Mouse (Mus musculus) heart, postnatal 0 days (tissue): ENCODE measurements around the gene Stkld1. TPM values are rescaled to one million over a fixed set of nuclear protein-coding genes. Genes with fewer than 3 reads are reported as not detected.

Source experiments
- ATAC-seq: fragments of 200-750 bp; cut with Nextera tagmentation; 2 replicates; pipeline ENCODE4 v1.8.0; 2017; ENCODE audit warnings: low read depth, moderate number of reproducible peaks, moderate library complexity; ENCODE audit not compliant: insufficient read depth
- DNase-seq: peaks from one replicate; pipeline ENCODE4 v3.0.0-alpha.2; 2016; ENCODE audit warnings: low spot score
- H3K27ac ChIP-seq: fragments of 300-500 bp; sonication (generic); 2 replicates; pipeline ENCODE4 v1.5.1; 2014; ENCODE audit warnings: low read depth, mild to moderate bottlenecking
- H3K27me3 ChIP-seq: fragments of 300-500 bp; sonication (generic); 2 replicates; pipeline ENCODE4 v1.6.1; 2014; ENCODE audit warnings: low read length, mixed read lengths; ENCODE audit not compliant: control insufficient read depth, insufficient read depth
- H3K36me3 ChIP-seq: fragments of 300-500 bp; sonication (generic); replicated peaks from 2 replicates; pipeline ENCODE4 v1.6.1; 2014; ENCODE audit warnings: low read length, mixed read lengths; ENCODE audit not compliant: control insufficient read depth, insufficient read depth
- H3K4me1 ChIP-seq: fragments of 300-500 bp; sonication (generic); 2 replicates; pipeline ENCODE4 v1.6.1; 2014; ENCODE audit warnings: antibody characterized with exemption; ENCODE audit not compliant: control insufficient read depth, insufficient read depth
- H3K4me2 ChIP-seq: fragments of 300-500 bp; sonication (generic); 2 replicates; pipeline ENCODE4 v1.6.1; 2014; ENCODE audit warnings: low read depth, mild to moderate bottlenecking, low read length, moderate library complexity
- H3K4me3 ChIP-seq: fragments of 300-500 bp; sonication (generic); 2 replicates; pipeline ENCODE4 v1.5.1; 2014; ENCODE audit warnings: low read depth, low read length
- H3K9ac ChIP-seq: fragments of 300-500 bp; sonication (generic); replicated peaks from 2 replicates; pipeline ENCODE4 v1.6.1; 2014; ENCODE audit warnings: low read depth, low read length, mixed read lengths
- H3K9me3 ChIP-seq: fragments of 300-500 bp; sonication (generic); replicated peaks from 2 replicates; pipeline ENCODE4 v1.6.1; 2016; ENCODE audit warnings: low read length; ENCODE audit not compliant: control insufficient read depth
- CTCF ChIP-seq: IDR thresholded peaks from 2 replicates; pipeline ENCODE4 v1.5.1; 2016; ENCODE audit warnings: antibody characterized with exemption, control low read depth, low read depth
- EP300 ChIP-seq: IDR thresholded peaks from 2 replicates; pipeline ENCODE4 v1.6.1; 2016; ENCODE audit warnings: antibody characterized with exemption, low read depth
- WGBS: fragments of 180-500 bp; shearing (Covaris S2); extraction: QIAGEN DNeasy Blood & Tissue Kit; methylation state at CpG from one replicate; pipeline ENCODE4 v1.1.7; 2014; 5-methylcytosine and 5-hydroxymethylcytosine counted together
- polyA plus RNA-seq: library from polyadenylated mRNA; unstranded; fragments of >200 nt; fragmentation: Nextera tagmentation; extraction: Ambion mirVana; gene quantifications from 2 replicates; pipeline ENCODE4 v1.2.1, GENCODE M21; 2015
- total RNA-seq: library from RNA; depleted of rRNA; stranded (reverse); fragments of >200 nt; gene quantifications from 2 replicates; pipeline ENCODE4 v1.2.3, GENCODE M21; 2014; ENCODE audit warnings: low replicate concordance

Stkld1 gene
- total and polyA plus RNA-seq, 2 experiments from 2014 or later: 0.25 TPM; not detected in 1

DNA sequence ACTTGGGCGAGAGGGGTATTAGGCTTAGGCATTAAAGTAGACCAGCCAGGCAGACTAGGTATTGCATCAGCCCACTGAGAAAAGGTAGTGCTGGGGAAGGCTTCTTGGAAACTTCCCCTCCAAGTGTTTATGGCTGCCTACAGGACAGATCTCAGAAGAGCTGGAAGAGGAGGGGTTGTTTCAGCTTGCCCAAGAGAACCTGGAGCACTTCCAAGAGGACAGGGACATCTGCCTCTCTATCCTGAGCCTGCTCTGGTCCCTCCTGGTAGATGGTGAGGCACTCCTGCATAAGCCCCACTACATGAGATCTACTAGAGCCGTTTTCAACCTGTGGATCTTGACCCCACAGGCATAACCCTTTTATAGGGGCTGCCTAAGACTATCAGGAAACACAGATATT lies 16.6 kb downstream of the Stkld1 start:
- Histone ChIP-seq H3K27ac (no peak overlapping the region), H3K9me3 (no peaks in the 10 kb centered on the region), H3K4me1 (no peaks in the 10 kb centered on the region), H3K36me3 (peaks cover 39% of the 10 kb centered on the region), H3K27me3 (no peaks in the 10 kb centered on the region), H3K9ac (no peak overlapping the region), H3K4me2 (no peak overlapping the region), H3K4me3 (no peak overlapping the region)
- WGBS: 82% methylated on average over 2 of the region's 2 CpGs
- TF ChIP-seq EP300: no peak
- TF ChIP-seq CTCF: no peak
- DNase-seq: no peak
- no peak for ATAC-seq

DNA sequence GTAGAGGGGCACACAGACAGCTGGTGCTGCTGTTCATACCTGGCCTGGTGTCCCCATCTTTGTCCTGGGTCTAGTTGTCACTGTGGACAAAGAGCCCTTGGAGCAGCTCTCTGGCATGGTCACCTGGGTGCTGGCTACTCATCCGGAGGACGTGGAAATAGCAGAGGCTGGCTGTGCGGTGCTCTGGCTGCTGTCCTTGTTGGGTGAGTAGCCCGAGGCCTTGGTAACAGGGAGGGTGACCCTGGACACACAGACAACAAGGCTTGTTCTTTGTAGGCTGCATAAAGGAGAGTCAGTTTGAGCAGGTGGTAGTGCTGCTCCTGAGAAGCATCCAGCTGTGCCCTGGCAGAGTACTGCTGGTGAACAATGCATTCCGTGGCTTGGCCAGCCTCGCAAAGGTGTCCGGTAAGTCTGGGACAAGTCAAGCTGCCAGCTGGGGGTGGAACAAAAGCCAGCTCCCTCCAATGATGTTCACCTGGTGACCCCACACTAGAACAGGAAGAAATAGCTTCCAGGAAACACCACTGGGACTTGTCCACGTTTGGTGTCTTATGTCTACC lies 17.6 kb downstream of the Stkld1 start:
- WGBS: 86% methylated on average over 8 of the region's 8 CpGs
- H3K27ac ChIP-seq: no peak overlapping the region
- H3K4me1 ChIP-seq: no peaks in the 10 kb centered on the region
- TF ChIP-seq EP300 (no peak), CTCF (no peak)
- H3K9me3 ChIP-seq: no peaks in the 10 kb centered on the region
- H3K36me3 ChIP-seq: peaks cover 49% of the 10 kb centered on the region
- no peak overlapping the region for H3K9ac ChIP-seq
- H3K27me3 ChIP-seq: no peaks in the 10 kb centered on the region
- DNase-seq: no peak
- no peak overlapping the region for H3K4me2 ChIP-seq
- no peak for ATAC-seq
- no peak overlapping the region for H3K4me3 ChIP-seq

DNA sequence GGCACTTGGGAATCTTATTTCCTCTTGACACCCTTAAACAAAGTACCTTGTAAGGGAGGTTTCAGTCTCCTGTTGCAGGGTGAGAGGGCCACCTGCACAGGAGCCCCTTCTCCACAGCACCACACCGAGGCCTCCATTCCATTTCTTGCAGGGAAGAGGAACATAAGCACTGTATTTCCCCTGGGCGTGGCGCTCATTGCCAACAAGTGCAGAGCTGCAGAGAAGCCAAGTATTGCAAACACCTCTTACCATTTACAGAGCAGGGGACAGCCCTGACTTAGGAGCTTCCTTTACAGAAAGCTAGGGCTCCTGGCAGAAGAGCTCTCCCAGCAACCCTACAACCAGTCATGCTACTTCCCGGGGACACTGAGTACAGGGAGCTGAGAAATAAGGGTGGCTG lies 18.3 kb downstream of the Stkld1 start:
- DNase-seq: no peak
- 90% methylated on average over 4 of the region's 4 CpGs for WGBS
- no peak overlapping the region for H3K4me3 ChIP-seq
- no peak overlapping the region for H3K27ac ChIP-seq
- no peak overlapping the region for H3K4me2 ChIP-seq
- peaks cover 54% of the 10 kb centered on the region for H3K36me3 ChIP-seq
- no peak for TF ChIP-seq EP300
- TF ChIP-seq CTCF: no peak
- H3K4me1 ChIP-seq: no peaks in the 10 kb centered on the region
- H3K9ac ChIP-seq: no peak overlapping the region
- ATAC-seq: no peak
- no peaks in the 10 kb centered on the region for H3K9me3 ChIP-seq
- no peaks in the 10 kb centered on the region for H3K27me3 ChIP-seq

DNA sequence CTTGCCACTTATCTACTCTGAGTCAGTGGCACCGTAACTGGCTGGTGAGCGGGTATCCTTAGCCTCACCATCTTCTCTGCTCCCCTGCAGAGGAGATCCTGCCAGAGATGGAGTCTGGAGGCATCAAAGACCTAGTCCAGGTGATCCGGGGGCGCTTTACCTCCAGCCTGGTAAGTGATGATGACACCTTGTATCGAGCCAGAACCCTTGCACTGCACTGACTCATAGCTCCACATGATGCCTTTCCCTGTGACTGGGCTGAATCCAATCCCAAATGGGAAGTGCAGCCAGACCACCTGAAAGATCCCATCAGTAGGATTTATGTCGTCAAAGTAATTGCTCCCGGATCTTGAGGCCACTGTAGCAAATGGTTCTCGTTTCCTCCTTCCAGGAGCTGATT lies 19.0 kb downstream of the Stkld1 start:
- H3K4me2 ChIP-seq: no peak overlapping the region
- H3K4me3 ChIP-seq: no peak overlapping the region
- no peak for TF ChIP-seq CTCF
- no peak for TF ChIP-seq EP300
- no peaks in the 10 kb centered on the region for H3K9me3 ChIP-seq
- 79% methylated on average over 8 of the region's 8 CpGs for WGBS
- peaks cover 60% of the 10 kb centered on the region for H3K36me3 ChIP-seq
- H3K9ac ChIP-seq: no peak overlapping the region
- no peaks in the 10 kb centered on the region for H3K4me1 ChIP-seq
- H3K27ac ChIP-seq: no peak overlapping the region
- ATAC-seq (no peak), DNase-seq (no peak)
- no peaks in the 10 kb centered on the region for H3K27me3 ChIP-seq

DNA sequence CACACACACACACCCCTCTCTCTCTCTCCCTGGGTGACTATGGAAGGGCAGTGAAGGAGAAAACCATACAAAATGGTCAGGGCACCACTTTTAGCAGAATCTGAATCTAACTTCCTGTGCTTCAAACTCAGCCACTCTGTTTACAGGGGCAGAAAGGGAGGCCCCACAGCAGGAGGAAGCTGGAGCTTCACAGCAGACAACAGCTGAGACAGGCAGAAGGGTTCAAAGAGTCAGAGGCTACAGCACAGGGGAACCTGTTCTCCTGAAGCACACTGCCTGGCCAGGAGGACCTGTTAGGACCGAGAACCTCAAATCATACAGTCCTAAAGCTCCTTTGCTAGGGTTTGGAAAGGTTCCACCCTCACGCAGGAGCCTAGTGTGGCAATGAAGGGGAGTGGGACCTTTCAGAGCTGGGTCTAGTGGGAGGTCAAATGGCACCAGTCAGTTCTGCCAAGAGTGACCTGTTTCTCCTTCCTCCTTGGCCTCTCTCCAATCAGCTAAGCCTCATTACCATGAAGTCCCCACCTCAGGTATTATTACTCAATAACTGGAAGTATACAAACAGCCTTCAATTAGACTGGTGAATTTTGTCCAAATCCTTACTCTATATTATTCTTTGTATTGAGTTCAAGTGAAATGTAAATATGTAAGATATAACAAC lies 21.0 kb downstream of the Stkld1 start:
- H3K27me3 ChIP-seq: no peaks in the 10 kb centered on the region
- DNase-seq: no peak
- no peak overlapping the region for H3K4me3 ChIP-seq
- no peak for ATAC-seq
- H3K4me2 ChIP-seq: no peak overlapping the region
- 83% methylated on average over 2 of the region's 2 CpGs for WGBS
- no peak overlapping the region for H3K27ac ChIP-seq
- H3K9me3 ChIP-seq: no peaks in the 10 kb centered on the region
- H3K36me3 ChIP-seq: peaks cover 72% of the 10 kb centered on the region
- H3K9ac ChIP-seq: no peak overlapping the region
- no peaks in the 10 kb centered on the region for H3K4me1 ChIP-seq
- TF ChIP-seq CTCF (no peak), EP300 (no peak)
